Comparison of ENCODE assay signal across 9 mouse cellular contexts in the genomic region with DNA sequence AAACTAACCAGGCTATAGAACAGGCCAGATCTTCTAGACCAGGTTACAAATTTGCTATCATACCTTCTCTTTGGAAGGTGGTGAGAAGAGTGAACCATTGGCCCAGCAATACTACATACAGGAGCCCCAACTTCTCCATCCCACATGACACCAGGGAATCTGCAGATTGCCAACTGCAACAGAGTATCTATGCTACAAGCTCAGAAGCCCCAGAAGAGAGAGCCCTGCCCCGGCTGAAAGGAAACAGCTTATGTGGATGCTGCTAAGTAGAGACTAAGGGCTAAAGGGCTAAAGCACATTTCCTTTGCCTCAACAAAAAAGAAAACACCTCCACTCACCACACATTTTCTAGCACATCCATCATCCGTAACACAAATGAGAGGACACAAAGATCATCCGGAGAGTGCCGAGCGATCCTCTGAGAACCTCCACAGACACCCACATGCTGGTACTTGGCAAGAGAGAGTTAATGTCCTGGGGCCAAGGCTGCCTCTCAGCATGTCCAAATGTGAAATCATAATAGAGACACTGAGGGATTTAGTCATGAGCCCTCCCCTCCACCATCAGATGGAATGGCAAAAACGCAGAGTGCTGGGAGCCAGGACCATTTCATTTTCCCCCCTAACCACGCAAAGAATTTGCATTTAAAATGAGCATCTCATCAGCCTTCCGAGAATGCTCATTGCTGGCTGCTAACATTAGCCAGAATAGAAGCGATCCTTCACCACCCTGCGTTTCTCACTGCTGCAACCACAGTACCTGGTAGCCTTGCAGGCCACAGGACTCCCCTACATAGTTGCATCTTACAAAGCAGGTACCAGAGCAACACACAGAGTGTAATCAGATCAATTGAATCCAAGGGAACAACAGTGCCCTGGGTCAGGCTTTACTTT. TPM values are rescaled to one million over a fixed set of nuclear protein-coding genes. Genes with fewer than 3 reads are reported as not detected.
DNase-seq lines count a peak whose midpoint lies in the region; ATAC-seq and TF ChIP-seq lines count a peak whose summit lies in the region.
"Had no signal": no experiment of that assay in that cellular context is flagged by ENCODE, and none has a peak within 500 bp of the region (broad histone marks: within the 10 kb centered on the region; RNA-seq: fewer than 3 reads in every experiment).

No protein-coding gene starts in this region.

- TF ChIP-seq POLR2A in myocyte (IDR thresholded peaks at IDR 0.05; ENCODE audit: insufficient read length, low read depth) = no peak

- 18% methylated on average over 10 of the region's 10 CpGs for WGBS in hindbrain, embryonic 13.5 days

- H3K4me1 ChIP-seq in hindbrain, embryonic 13.5 days (replicated peaks) = peaks cover 30% of the 10 kb centered on the region

- H3K4me3 ChIP-seq in hindbrain, embryonic 13.5 days = no peak overlapping the region
- no peak overlapping the region for H3K4me3 ChIP-seq in myocyte

- H3ac ChIP-seq in myocyte (ENCODE audit: control insufficient read depth, insufficient read length) = no peak overlapping the region

- ATAC-seq in hindbrain, embryonic 13.5 days (ENCODE audit: low FRiP score) = peak; percentile 76

- H3K27ac ChIP-seq in hindbrain, embryonic 13.5 days = peak overlapping the region; percentile 76
- H3K27ac ChIP-seq: macrophage had no signal

- H3K36me3 ChIP-seq in hindbrain, embryonic 13.5 days = no peaks in the 10 kb centered on the region
- no peaks in the 10 kb centered on the region for H3K36me3 ChIP-seq in myocyte (ENCODE audit: control insufficient read depth, insufficient read depth)

- peaks cover 41% of the 10 kb centered on the region for H3K79me2 ChIP-seq in myocyte (ENCODE audit: control insufficient read depth, insufficient read depth)

- peak overlapping the region; percentile 30 for H3K9ac ChIP-seq in hindbrain, embryonic 13.5 days

- H3K4me2 ChIP-seq in hindbrain, embryonic 13.5 days = peak overlapping the region; percentile 9; the same call in 1 of the 2 replicates
- peak overlapping the region; percentile 36 for H3K4me2 ChIP-seq in myocyte (ENCODE audit: low read depth)

- H3K27me3 ChIP-seq in hindbrain, embryonic 13.5 days = no peaks in the 10 kb centered on the region
- H3K27me3 ChIP-seq in myocyte (ENCODE audit: control insufficient read depth, insufficient read depth, insufficient read length) = no peaks in the 10 kb centered on the region

- peak; percentile 16 for DNase-seq in kidney, postnatal 14 days
- DNase-seq in kidney, adult 18-20 months = no peak
- DNase-seq in cerebellum, postnatal 36 days = peak; percentile 39 to 54
- DNase-seq in gastrocnemius, postnatal 25 days = no peak
- no peak for DNase-seq in T-cell, adult 2 months (ENCODE audit: low spot score)
- no peak for DNase-seq in adrenal gland, adult 8-10 months

- no peaks in the 10 kb centered on the region for H3K9me3 ChIP-seq in hindbrain, embryonic 13.5 days

TF ChIP-seq in myocyte, 11 proteins besides CTCF, POLR2A, EP300 and RAD21:
- TF ChIP-seq POLR2AphosphoS2 (IDR thresholded peaks at IDR 0.05; ENCODE audit: insufficient read length, low read depth) = no peak
- TF ChIP-seq TCF3 (IDR thresholded peaks at IDR 0.05; ENCODE audit: insufficient read length, low read depth) = no peak
- TF ChIP-seq CEBPB (IDR thresholded peaks at IDR 0.05; ENCODE audit: insufficient read depth, poor library complexity, severe bottlenecking) = no peak
- TF ChIP-seq TCF12 (IDR thresholded peaks at IDR 0.05; ENCODE audit: insufficient read depth, poor library complexity, severe bottlenecking) = no peak
- no peak for TF ChIP-seq MYOG (IDR thresholded peaks at IDR 0.05; ENCODE audit: control insufficient read depth in 1 of 3, insufficient read depth in 1 of 3, insufficient read length in 2 of 3, low read depth in 2 of 3)
- no peak for TF ChIP-seq E2F4 (IDR thresholded peaks at IDR 0.05; ENCODE audit: insufficient read depth)
- no peak for TF ChIP-seq REST (IDR thresholded peaks at IDR 0.05; ENCODE audit: insufficient read depth, insufficient read length)
- no peak for TF ChIP-seq USF1 (IDR thresholded peaks at IDR 0.05; ENCODE audit: low read depth)
- no peak for TF ChIP-seq MAX (IDR thresholded peaks at IDR 0.05; ENCODE audit: low read depth)

RNA-seq across cellular contexts. Expression of a gene that starts 13.5 kb away (rescaled TPM):
- 29.5 and 33.8 TPM in 2 replicates for polyA plus RNA-seq in hindbrain, embryonic 13.5 days (2015; fragmentation: Nextera tagmentation; extraction: Ambion mirVana)
- 28.6 TPM for polyA plus RNA-seq in myocyte (2012; fragmentation: generic; extraction: Trizol)
- 100 to 1,000 TPM in 1 of 2 experiments, 10 to 100 TPM in 1; 77.1 to 100 TPM for total RNA-seq in gastrocnemius, postnatal 25 days (2021)
- total RNA-seq in adrenal gland, adult 8-10 months (2022) = 10 to 100 TPM; 24.8 to 49.7 (median 31.1) TPM

Comparison
In these comparisons a context has a peak if more than half of its experiments do, and no peak if none do; other contexts are left out.
1. DNase-seq: peak in kidney, postnatal 14 days (single experiment) and cerebellum, postnatal 36 days (2 of 2); none in kidney, adult 18-20 months (single experiment), gastrocnemius, postnatal 25 days (single experiment), T-cell, adult 2 months (single experiment) and adrenal gland, adult 8-10 months (single experiment).